Mouse (Mus musculus) G1E (cell line): ENCODE measurements at regions not wholly inside any gene's neighbourhood (a gene's known extent, or its start where the extent isn't known, plus 50 kb on each side); places are given as distances from the start of the nearest gene placed in this dataset.

ENCODE experiments used
- CTCF ChIP-seq: IDR thresholded peaks from 2 replicates; pipeline ENCODE4 v1.5.1; 2012; ENCODE audit warnings: low read depth, low read length, inconsistent platforms, mixed read lengths
- TAL1 ChIP-seq: conservative IDR thresholded peaks from 2 replicates; pipeline ENCODE4 v1.6.1; 2012; ENCODE audit warnings: low read depth, low read length, inconsistent platforms, mixed read lengths

DNA sequence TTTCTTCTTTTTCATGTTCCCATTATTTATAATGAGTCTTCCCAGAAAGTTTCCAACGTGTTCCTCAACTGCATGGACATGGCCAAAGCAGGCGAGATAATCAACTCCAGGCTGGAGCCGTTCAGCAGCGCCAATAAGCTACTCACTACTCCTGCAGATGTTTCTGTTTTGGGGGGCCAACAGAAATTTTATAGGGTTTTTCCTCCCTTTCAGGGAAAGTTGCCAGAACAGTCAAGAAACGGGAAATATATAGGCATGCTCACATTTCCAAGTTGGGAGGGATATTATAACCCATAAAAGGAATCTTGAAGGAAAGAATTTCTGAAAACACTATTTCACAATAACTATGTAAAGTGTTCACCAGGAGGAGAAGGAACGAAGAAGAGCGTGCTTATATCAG lies 433.5 kb downstream of the Pros1 start:
- TF ChIP-seq CTCF (no peak), TAL1 (no peak)
